Comparison of ENCODE assay signal across 9 mouse cellular contexts in genomic region chr12:25083260-25084178, GRCm38 (mm10). TPM values are rescaled to one million over a fixed set of nuclear protein-coding genes. Genes with fewer than 3 reads are reported as not detected.
DNase-seq lines count a peak whose midpoint lies in the region; ATAC-seq lines count a peak whose summit lies in the region.
"Had no signal": no experiment of that assay in that cellular context is flagged by ENCODE, and none has a peak within 500 bp of the region (broad histone marks: within the 10 kb centered on the region; RNA-seq: fewer than 3 reads in every experiment).

No protein-coding gene starts in this region.

- ATAC-seq in heart, embryonic 16.5 days (replicated peaks; ENCODE audit: extremely low read depth, insufficient read depth, low FRiP score): peak; percentile 53; the same call in 1 of the 2 replicates
- ATAC-seq in hindbrain, embryonic 16.5 days: peak; percentile 42; the same call in 1 of the 2 replicates
- ATAC-seq in stomach, embryonic 16.5 days (ENCODE audit: insufficient read depth, low FRiP score): peak; percentile 65; the same call in 1 of the 2 replicates

- 31% methylated on average over 26 of the region's 26 CpGs for WGBS in heart, embryonic 16.5 days
- 39% methylated on average over 26 of the region's 26 CpGs for WGBS in hindbrain, embryonic 16.5 days
- 41% methylated on average over 26 of the region's 26 CpGs for WGBS in stomach, embryonic 16.5 days

- no peak overlapping the region for H3K27ac ChIP-seq in heart, embryonic 16.5 days (ENCODE audit: low read length)
- no peak overlapping the region for H3K27ac ChIP-seq in hindbrain, embryonic 16.5 days (ENCODE audit: low read depth, low read length)
- peak overlapping the region; percentile 27; the same call in 1 of the 2 replicates for H3K27ac ChIP-seq in stomach, embryonic 16.5 days (ENCODE audit: low read length)

- H3K9me3 ChIP-seq in heart, embryonic 16.5 days (replicated peaks; ENCODE audit: control insufficient read depth, low read length): no peaks in the 10 kb centered on the region
- no peaks in the 10 kb centered on the region for H3K9me3 ChIP-seq in hindbrain, embryonic 16.5 days (ENCODE audit: control insufficient read depth, low read length)
- H3K9me3 ChIP-seq in stomach, embryonic 16.5 days (replicated peaks; ENCODE audit: control insufficient read depth, low read length): peaks cover 3% of the 10 kb centered on the region; the same call in 1 of the 2 replicates
- H3K9me3 ChIP-seq: G1E had no signal

- H3K4me2 ChIP-seq in heart, embryonic 16.5 days (ENCODE audit: low read depth, low read length): peak overlapping the region; percentile 33
- peak overlapping the region; percentile 7; the same call in 1 of the 2 replicates for H3K4me2 ChIP-seq in hindbrain, embryonic 16.5 days (ENCODE audit: low read length)
- H3K4me2 ChIP-seq in stomach, embryonic 16.5 days (ENCODE audit: low read depth, low read length): peak overlapping the region; percentile 34

- H3K4me1 ChIP-seq in heart, embryonic 16.5 days (ENCODE audit: control insufficient read depth, insufficient read depth, low read length): peaks cover 9% of the 10 kb centered on the region
- H3K4me1 ChIP-seq in hindbrain, embryonic 16.5 days (ENCODE audit: control insufficient read depth, insufficient read depth, low read depth, low read length): no peaks in the 10 kb centered on the region
- H3K4me1 ChIP-seq in stomach, embryonic 16.5 days (ENCODE audit: control insufficient read depth, insufficient read depth, low read length): peaks cover 3% of the 10 kb centered on the region; the same call in 1 of the 2 replicates

- H3K9ac ChIP-seq in heart, embryonic 16.5 days (ENCODE audit: low read length): no peak overlapping the region
- no peak overlapping the region for H3K9ac ChIP-seq in hindbrain, embryonic 16.5 days (ENCODE audit: low read depth, low read length)
- H3K9ac ChIP-seq in stomach, embryonic 16.5 days (ENCODE audit: low read length): peak overlapping the region; percentile 23; the same call in 1 of the 2 replicates

- intact Hi-C loops in heart, postnatal 14 days (cut with DNase I): no loop called here

- no peak for DNase-seq in heart, postnatal 14 days
- peak; percentile 37 for DNase-seq in retina, embryonic 14.5 days (ENCODE audit: low spot score)
- no peak for DNase-seq in retina, postnatal 1 day
- no peak for DNase-seq in layer of hippocampus, adult 9-11 months
- no peak for DNase-seq in lung, adult 18-20 months

- H3K36me3 ChIP-seq in heart, embryonic 16.5 days (ENCODE audit: control insufficient read depth, insufficient read depth): no peaks in the 10 kb centered on the region
- H3K36me3 ChIP-seq in hindbrain, embryonic 16.5 days (ENCODE audit: control insufficient read depth, insufficient read depth, low read length): no peaks in the 10 kb centered on the region
- H3K36me3 ChIP-seq in stomach, embryonic 16.5 days (ENCODE audit: control insufficient read depth, insufficient read depth, low read length): no peaks in the 10 kb centered on the region
- H3K36me3 ChIP-seq: G1E had no signal

- 0 out of 2 replicates have a peak overlapping the region, but pooled peaks have one; percentile 0 for H3K4me3 ChIP-seq in heart, embryonic 16.5 days (ENCODE audit: low read length)
- no peak overlapping the region for H3K4me3 ChIP-seq in hindbrain, embryonic 16.5 days (ENCODE audit: low read length)
- H3K4me3 ChIP-seq in stomach, embryonic 16.5 days (replicated peaks; ENCODE audit: low read length): no peak overlapping the region

- no peaks in the 10 kb centered on the region for H3K27me3 ChIP-seq in heart, embryonic 16.5 days (ENCODE audit: control insufficient read depth, insufficient read depth, low read length)
- no peaks in the 10 kb centered on the region for H3K27me3 ChIP-seq in hindbrain, embryonic 16.5 days (replicated peaks; ENCODE audit: control insufficient read depth, insufficient read depth, low read length)
- H3K27me3 ChIP-seq in stomach, embryonic 16.5 days (ENCODE audit: control insufficient read depth, insufficient read depth, low read length): no peaks in the 10 kb centered on the region

RNA-seq across cellular contexts. Expression of gene Id2, which starts 13.4 kb away (rescaled TPM):
- 157 TPM in 2 replicates for polyA plus RNA-seq in heart, embryonic 16.5 days (2015; fragmentation: Nextera tagmentation; extraction: Ambion mirVana)
- 10 to 100 TPM; 13.6 to 14.6 TPM for total RNA-seq in heart, postnatal 14 days (2021)
- polyA plus RNA-seq in hindbrain, embryonic 16.5 days (2015; fragmentation: Nextera tagmentation; extraction: Ambion mirVana): 291 and 379 TPM in 2 replicates
- polyA plus RNA-seq in stomach, embryonic 16.5 days (2015; fragmentation: Nextera tagmentation; extraction: Ambion mirVana): 324 and 325 TPM in 2 replicates
- polyA plus RNA-seq: G1E had no signal
